Mouse (Mus musculus) hindbrain, embryonic 13.5 days (tissue): ENCODE results near the gene Pole2. TPM values are rescaled to one million over a fixed set of nuclear protein-coding genes. Genes with fewer than 3 reads are reported as not detected.
"Not testable (repeated sequence)": the region's sequence is repeated elsewhere in the genome, so short reads cannot be mapped to it uniquely, and the experiment has no call there.

Source experiments
- ATAC-seq: fragments of 200-750 bp; cut with Nextera tagmentation; 2 replicates; pipeline ENCODE4 v1.8.0; 2017; ENCODE audit warnings: moderate TSS enrichment; ENCODE audit not compliant: low FRiP score
- H3K27ac ChIP-seq: fragments of 300-500 bp; sonication (generic); 2 replicates; pipeline ENCODE4 v1.5.1; 2015; ENCODE audit warnings: inconsistent platforms, mild to moderate bottlenecking, moderate library complexity
- H3K27me3 ChIP-seq: fragments of 300-500 bp; sonication (generic); 2 replicates; pipeline ENCODE4 v1.6.1; 2015; ENCODE audit warnings: mild to moderate bottlenecking, inconsistent platforms
- H3K36me3 ChIP-seq: fragments of 300-500 bp; sonication (generic); 2 replicates; pipeline ENCODE4 v1.6.1; 2015; ENCODE audit warnings: mild to moderate bottlenecking, inconsistent platforms
- H3K4me1 ChIP-seq: fragments of 300-500 bp; sonication (generic); replicated peaks from 2 replicates; pipeline ENCODE4 v1.6.1; 2015; ENCODE audit warnings: inconsistent platforms
- H3K4me2 ChIP-seq: fragments of 300-500 bp; sonication (generic); 2 replicates; pipeline ENCODE4 v1.6.1; 2015; ENCODE audit warnings: inconsistent platforms, mild to moderate bottlenecking, moderate library complexity
- H3K4me3 ChIP-seq: fragments of 300-500 bp; sonication (generic); 2 replicates; pipeline ENCODE4 v1.5.1; 2015; ENCODE audit warnings: mild to moderate bottlenecking, inconsistent platforms
- H3K9ac ChIP-seq: fragments of 300-500 bp; sonication (generic); 2 replicates; pipeline ENCODE4 v1.6.1; 2015; ENCODE audit warnings: mild to moderate bottlenecking, inconsistent platforms
- H3K9me3 ChIP-seq: fragments of 300-500 bp; sonication (generic); 2 replicates; pipeline ENCODE4 v1.6.1; 2016; ENCODE audit warnings: inconsistent platforms
- WGBS: fragments of 180-500 bp; shearing (Covaris S2); methylation state at CpG from one replicate; pipeline ENCODE4 v1.1.7; 2015; 5-methylcytosine and 5-hydroxymethylcytosine counted together
- polyA plus RNA-seq: library from polyadenylated mRNA; unstranded; fragments of >200 nt; fragmentation: Nextera tagmentation; extraction: Ambion mirVana; gene quantifications from 2 replicates; pipeline ENCODE4 v1.2.1, GENCODE M21; 2015

The Pole2 gene
- polyA plus RNA-seq, 1 experiment from 2014 or later, result 5.7 TPM

DNA sequence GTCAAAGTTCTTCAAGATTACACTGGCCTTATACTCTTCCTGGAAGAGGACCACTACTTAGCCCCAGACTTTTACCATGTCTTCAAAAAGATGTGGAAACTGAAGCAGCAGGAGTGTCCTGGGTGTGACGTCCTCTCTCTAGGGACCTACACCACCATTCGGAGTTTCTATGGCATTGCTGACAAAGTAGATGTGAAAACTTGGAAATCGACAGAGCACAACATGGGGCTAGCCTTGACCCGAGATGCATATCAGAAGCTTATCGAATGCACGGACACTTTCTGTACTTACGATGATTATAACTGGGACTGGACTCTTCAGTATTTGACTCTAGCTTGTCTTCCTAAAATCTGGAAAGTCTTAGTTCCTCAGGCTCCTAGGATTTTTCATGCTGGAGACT, 42.6 kb downstream of the Pole2 start:
- peak overlapping the region; percentile 96 for H3K9ac ChIP-seq
- H3K27ac ChIP-seq, result no peak overlapping the region
- H3K4me2 ChIP-seq, result peak overlapping the region; percentile 67
- no peaks in the 10 kb centered on the region for H3K9me3 ChIP-seq
- ATAC-seq, result no peak
- peaks cover 26% of the 10 kb centered on the region for H3K36me3 ChIP-seq
- no peaks in the 10 kb centered on the region for H3K27me3 ChIP-seq
- peaks cover 30% of the 10 kb centered on the region for H3K4me1 ChIP-seq
- H3K4me3 ChIP-seq, result peak overlapping the region; percentile 90
- 74% methylated on average over 7 of the region's 7 CpGs for WGBS

- H3K4me2 ChIP-seq, result peak overlapping the region; percentile 67
- H3K27me3 ChIP-seq, result no peaks in the 10 kb centered on the region
- H3K4me1 ChIP-seq, result peaks cover 30% of the 10 kb centered on the region
- peak overlapping the region; percentile 90 for H3K4me3 ChIP-seq
- ATAC-seq, result peak; percentile 65
- peak overlapping the region; percentile 95 for H3K27ac ChIP-seq
- peak overlapping the region; percentile 96 for H3K9ac ChIP-seq
- H3K36me3 ChIP-seq, result peaks cover 20% of the 10 kb centered on the region
- H3K9me3 ChIP-seq, result no peaks in the 10 kb centered on the region
- 2% methylated on average over 74 of the region's 86 CpGs for WGBS
Measured at GRCm38 (mm10) chr12:69184342-69185295, 43.4 kb downstream of the Pole2 start.

DNA sequence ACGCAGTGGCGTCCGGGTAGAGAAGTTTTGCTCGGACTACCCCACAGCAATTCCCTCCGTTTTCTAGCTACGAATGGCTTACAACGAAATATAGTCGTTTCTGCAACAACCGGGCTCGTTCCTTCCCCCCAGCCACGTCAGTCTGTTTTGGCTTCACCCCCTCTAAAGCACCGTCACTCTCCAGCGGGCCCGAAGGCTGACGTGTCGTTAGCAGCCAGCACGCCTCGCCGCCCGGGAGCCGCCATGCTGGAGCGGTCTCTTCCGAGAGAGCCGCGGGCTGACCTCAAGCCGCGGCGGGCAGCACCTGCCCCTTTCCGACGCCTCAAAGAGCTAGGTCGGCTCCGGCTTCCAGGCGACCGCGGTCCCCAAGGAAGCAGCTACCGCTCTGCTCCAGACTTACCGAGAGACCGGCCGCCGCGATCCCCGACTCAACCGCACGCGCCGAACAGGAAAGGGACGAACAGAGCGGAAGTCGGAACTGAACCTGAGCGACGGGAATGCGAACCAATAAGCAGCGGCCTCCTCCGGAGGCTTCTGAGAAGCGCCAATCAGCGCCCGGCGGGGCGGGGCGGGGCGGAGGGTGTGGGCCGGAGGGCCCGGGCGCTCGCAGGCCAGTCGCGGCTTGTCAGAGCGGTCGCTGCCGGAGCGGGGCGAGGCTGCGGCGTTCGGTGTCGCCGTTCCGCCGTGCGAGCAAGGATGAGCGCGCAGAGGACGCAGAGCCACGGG, 44.2 kb downstream of the Pole2 start, which contains the start of the genes Rpl36al and Mgat2:
Gene Rpl36al, minus strand, starts transcription at position 501 of the 726 bp plus-strand sequence.
Gene Mgat2, plus strand, starts transcription at position 575 of the 726 bp plus-strand sequence.
- under 1% methylated on average over 83 of the region's 84 CpGs for WGBS

GRCm38 (mm10) chr12:69181800-69182199, 46.2 kb downstream of the Pole2 start:
- H3K9me3 ChIP-seq, result no peaks in the 10 kb centered on the region
- 95% methylated on average over 4 of the region's 4 CpGs for WGBS
- no peak overlapping the region for H3K4me2 ChIP-seq
- no peak overlapping the region for H3K4me3 ChIP-seq
- no peak overlapping the region for H3K27ac ChIP-seq
- peaks cover 18% of the 10 kb centered on the region for H3K4me1 ChIP-seq
- H3K36me3 ChIP-seq, result peaks cover 9% of the 10 kb centered on the region
- no peaks in the 10 kb centered on the region for H3K27me3 ChIP-seq
- ATAC-seq, result no peak
- H3K9ac ChIP-seq, result no peak overlapping the region

More for the DNA sequence above, 44.2 kb downstream of the Pole2 start, which contains the start of the genes Rpl36al and Mgat2:
- peaks cover 30% of the 10 kb centered on the region for H3K4me1 ChIP-seq
- peak within 1 kb of the TSS; percentile 90 for H3K4me3 ChIP-seq
- ATAC-seq, result peak; percentile 99
- H3K36me3 ChIP-seq, result peaks cover 14% of the 10 kb centered on the region
- no peaks in the 10 kb centered on the region for H3K9me3 ChIP-seq
- H3K9ac ChIP-seq, result peak within 1 kb of the TSS; percentile 96
- no peaks in the 10 kb centered on the region for H3K27me3 ChIP-seq
- H3K27ac ChIP-seq, result peak within 1 kb of the TSS; percentile 95
- peak within 1 kb of the TSS; percentile 90 for H3K4me2 ChIP-seq

- no peak overlapping the region for H3K4me3 ChIP-seq
- H3K36me3 ChIP-seq, result peaks cover 9% of the 10 kb centered on the region
- H3K27ac ChIP-seq, result no peak overlapping the region
- no peak overlapping the region for H3K4me2 ChIP-seq
- H3K9ac ChIP-seq, result no peak overlapping the region
- no peak for ATAC-seq
- H3K9me3 ChIP-seq, result no peaks in the 10 kb centered on the region
- 85% methylated on average over 12 of the region's 12 CpGs for WGBS
- H3K27me3 ChIP-seq, result no peaks in the 10 kb centered on the region
- H3K4me1 ChIP-seq, result peaks cover 6% of the 10 kb centered on the region
Measured at GRCm38 (mm10) chr12:69179371-69179770, 48.6 kb downstream of the Pole2 start.

GRCm38 (mm10) chr12:69177526-69177925, 50.5 kb downstream of the Pole2 start:
- no peak for ATAC-seq
- Histone ChIP-seq H3K27me3 (no peaks in the 10 kb centered on the region), H3K4me1 (no peaks in the 10 kb centered on the region), H3K27ac (no peak overlapping the region), H3K9ac (no peak overlapping the region), H3K4me2 (no peak overlapping the region), H3K36me3 (peaks cover 9% of the 10 kb centered on the region), H3K4me3 (no peak overlapping the region), H3K9me3 (no peaks in the 10 kb centered on the region)
- 83% methylated on average over 3 of the region's 3 CpGs for WGBS

GRCm38 (mm10) chr12:69175975-69176374, 52.0 kb downstream of the Pole2 start:
- Histone ChIP-seq H3K27ac (no peak overlapping the region), H3K4me1 (no peaks in the 10 kb centered on the region), H3K4me3 (no peak overlapping the region), H3K9me3 (no peaks in the 10 kb centered on the region), H3K4me2 (no peak overlapping the region), H3K27me3 (no peaks in the 10 kb centered on the region), H3K9ac (no peak overlapping the region), H3K36me3 (peaks cover under 1% of the 10 kb centered on the region; the same call in 1 of the 2 replicates)
- no peak for ATAC-seq
- 97% methylated on average over 3 of the region's 3 CpGs for WGBS

DNA sequence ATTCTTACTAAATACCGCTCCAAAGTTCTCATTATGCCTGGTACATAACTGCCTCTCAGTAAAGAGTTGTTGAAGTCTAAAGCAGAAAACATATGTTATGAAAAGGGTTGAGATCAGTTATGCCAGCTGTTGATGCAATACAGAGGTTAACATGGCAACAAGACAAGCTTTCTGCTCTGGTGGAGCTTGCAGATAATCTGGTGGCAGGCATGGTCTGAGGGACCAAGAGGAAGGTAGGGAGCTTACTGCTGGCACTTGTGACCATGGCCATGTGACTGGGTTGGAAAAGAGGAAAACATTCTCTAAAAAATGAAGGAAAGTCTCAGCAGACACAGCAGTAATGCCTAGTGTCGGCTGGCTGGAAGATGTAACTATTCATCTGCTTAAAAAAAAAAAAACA, 56.7 kb downstream of the Pole2 start:
- peaks cover 9% of the 10 kb centered on the region for H3K4me1 ChIP-seq
- 86% methylated on average over 2 of the region's 2 CpGs for WGBS
- no peak overlapping the region for H3K4me3 ChIP-seq
- H3K9me3 ChIP-seq, result no peaks in the 10 kb centered on the region
- H3K36me3 ChIP-seq, result no peaks in the 10 kb centered on the region
- no peak overlapping the region for H3K4me2 ChIP-seq
- H3K9ac ChIP-seq, result no peak overlapping the region
- H3K27me3 ChIP-seq, result no peaks in the 10 kb centered on the region
- no peak overlapping the region for H3K27ac ChIP-seq
- ATAC-seq, result no peak

GRCm38 (mm10) chr12:69168461-69169106, 59.4 kb downstream of the Pole2 start, which contains the start of gene Lrr1:
Lrr1 (plus strand) TSS chr12:69168814.
- Histone ChIP-seq H3K27ac (peak within 1 kb of the TSS; percentile 77), H3K27me3 (no peaks in the 10 kb centered on the region), H3K36me3 (no peaks in the 10 kb centered on the region), H3K9ac (peak within 1 kb of the TSS; percentile 72), H3K4me2 (peak within 1 kb of the TSS; percentile 97), H3K9me3 (no peaks in the 10 kb centered on the region), H3K4me1 (peaks cover 9% of the 10 kb centered on the region), H3K4me3 (peak within 1 kb of the TSS; percentile 66)
- WGBS, result under 1% methylated on average over 40 of the region's 40 CpGs
- ATAC-seq, result peak; percentile 94

- ATAC-seq, result peak; percentile 73
- H3K27me3 ChIP-seq, result no peaks in the 10 kb centered on the region
Measured at GRCm38 (mm10) chr12:69167656-69168460, 60.1 kb downstream of the Pole2 start.

GRCm38 (mm10) chr12:69166861-69167581, 61.0 kb downstream of the Pole2 start:
- not testable (repeated sequence) for H3K9ac ChIP-seq, H3K4me2 ChIP-seq, H3K27me3 ChIP-seq, H3K27ac ChIP-seq, H3K9me3 ChIP-seq, ATAC-seq, H3K4me3 ChIP-seq, H3K4me1 ChIP-seq, H3K36me3 ChIP-seq
- WGBS, result 72% methylated on average over 8 of the region's 8 CpGs

More at GRCm38 (mm10) chr12:69167656-69168460, 60.1 kb downstream of the Pole2 start:
- peak overlapping the region; percentile 66 for H3K4me3 ChIP-seq
- peak overlapping the region; percentile 72 for H3K9ac ChIP-seq
- H3K9me3 ChIP-seq, result no peaks in the 10 kb centered on the region
- H3K4me2 ChIP-seq, result peak overlapping the region; percentile 97
- H3K27ac ChIP-seq, result peak overlapping the region; percentile 77
- H3K4me1 ChIP-seq, result peaks cover 9% of the 10 kb centered on the region
- 7% methylated on average over 18 of the region's 18 CpGs for WGBS
- H3K36me3 ChIP-seq, result no peaks in the 10 kb centered on the region
